Mouse (Mus musculus) embryonic facial prominence, embryonic 10.5 days (tissue): ENCODE data around the gene Gm49387. TPM values are rescaled to one million over a fixed set of nuclear protein-coding genes. Genes with fewer than 3 reads are reported as not detected.

ENCODE experiments used
- DNase-seq: peaks from one replicate; pipeline ENCODE4 v3.0.0-alpha.2; 2017; ENCODE audit warnings: low spot score
- H3K27ac ChIP-seq: fragments of 300-500 bp; sonication (generic); replicated peaks from 2 replicates; pipeline ENCODE4 v1.5.1; 2016; ENCODE audit warnings: mild to moderate bottlenecking
- H3K27me3 ChIP-seq: fragments of 300-500 bp; sonication (generic); replicated peaks from 2 replicates; pipeline ENCODE4 v1.6.1; 2016; ENCODE audit warnings: low read depth, mild to moderate bottlenecking; ENCODE audit not compliant: poor library complexity, severe bottlenecking
- H3K36me3 ChIP-seq: fragments of 300-500 bp; sonication (generic); replicated peaks from 2 replicates; pipeline ENCODE4 v1.6.1; 2016; ENCODE audit warnings: mild to moderate bottlenecking, moderate library complexity
- H3K4me1 ChIP-seq: fragments of 300-500 bp; sonication (generic); 2 replicates; pipeline ENCODE4 v1.6.1; 2016
- H3K4me3 ChIP-seq: fragments of 300-500 bp; sonication (generic); 2 replicates; pipeline ENCODE4 v1.5.1; 2016; ENCODE audit warnings: mild to moderate bottlenecking, moderate library complexity
- H3K9me3 ChIP-seq: fragments of 300-500 bp; sonication (generic); 2 replicates; pipeline ENCODE4 v1.6.1; 2016; ENCODE audit warnings: mild to moderate bottlenecking
- WGBS: fragments of 180-500 bp; shearing (Covaris S2); methylation state at CpG from one replicate; pipeline ENCODE4 v1.1.7; 2016; 5-methylcytosine and 5-hydroxymethylcytosine counted together
- polyA plus RNA-seq: library from polyadenylated mRNA; unstranded; fragments of >200 nt; fragmentation: Nextera tagmentation; extraction: Ambion mirVana; gene quantifications from 2 replicates; pipeline ENCODE4 v1.2.1, GENCODE M21; 2016

The Gm49387 gene
- polyA plus RNA-seq = 0.39 and 0.48 TPM in 2 replicates

GRCm38 (mm10) chr14:31640346-31640889 is at the start of gene Gm49387:
Gm49387 (minus strand) TSS chr14:31640878.
- DNase-seq = no peak
- Histone ChIP-seq H3K4me3 (peak within 1 kb of the TSS; percentile 77), H3K4me1 (peaks cover 17% of the 10 kb centered on the region), H3K9me3 (no peaks in the 10 kb centered on the region), H3K27ac (peak within 1 kb of the TSS; percentile 90), H3K36me3 (no peaks in the 10 kb centered on the region), H3K27me3 (no peaks in the 10 kb centered on the region)
- WGBS = 5% methylated on average over 26 of the region's 26 CpGs

- DNase-seq = no peak
- Histone ChIP-seq H3K4me1 (peaks cover 13% of the 10 kb centered on the region; the same call in 1 of the 2 replicates), H3K9me3 (no peaks in the 10 kb centered on the region), H3K36me3 (no peaks in the 10 kb centered on the region), H3K4me3 (no peak overlapping the region), H3K27me3 (no peaks in the 10 kb centered on the region), H3K27ac (no peak overlapping the region)
- WGBS = 91% methylated on average over 1 of the region's 1 CpGs
Measured at GRCm38 (mm10) chr14:31686231-31686630, 45.6 kb upstream of the Gm49387 start.

- 90% methylated on average over 10 of the region's 10 CpGs for WGBS
Measured at GRCm38 (mm10) chr14:31685680-31686079, 45.0 kb upstream of the Gm49387 start.

GRCm38 (mm10) chr14:31684343-31685040 is 43.8 kb upstream of the Gm49387 start:
- Histone ChIP-seq H3K4me1 (peaks cover 13% of the 10 kb centered on the region; the same call in 1 of the 2 replicates), H3K36me3 (no peaks in the 10 kb centered on the region), H3K4me3 (no peak overlapping the region), H3K27me3 (no peaks in the 10 kb centered on the region), H3K27ac (0 out of 2 replicates have a peak overlapping the region, but pooled peaks have one; percentile 1), H3K9me3 (no peaks in the 10 kb centered on the region)
- DNase-seq = no peak
- WGBS = 69% methylated on average over 7 of the region's 7 CpGs

More at GRCm38 (mm10) chr14:31685680-31686079, 45.0 kb upstream of the Gm49387 start:
- Histone ChIP-seq H3K4me1 (peaks cover 13% of the 10 kb centered on the region; the same call in 1 of the 2 replicates), H3K4me3 (no peak overlapping the region), H3K9me3 (no peaks in the 10 kb centered on the region), H3K27me3 (no peaks in the 10 kb centered on the region), H3K27ac (no peak overlapping the region; the same call in 1 of the 2 replicates), H3K36me3 (no peaks in the 10 kb centered on the region)
- no peak for DNase-seq

GRCm38 (mm10) chr14:31683610-31684009 is 42.9 kb upstream of the Gm49387 start:
- Histone ChIP-seq H3K9me3 (no peaks in the 10 kb centered on the region), H3K4me1 (peaks cover 13% of the 10 kb centered on the region; the same call in 1 of the 2 replicates), H3K27me3 (no peaks in the 10 kb centered on the region), H3K36me3 (no peaks in the 10 kb centered on the region), H3K4me3 (no peak overlapping the region), H3K27ac (no peak overlapping the region)
- 89% methylated on average over 2 of the region's 2 CpGs for WGBS
- no peak for DNase-seq

- Histone ChIP-seq H3K4me1 (peaks cover 13% of the 10 kb centered on the region; the same call in 1 of the 2 replicates), H3K27me3 (no peaks in the 10 kb centered on the region), H3K4me3 (no peak overlapping the region), H3K36me3 (no peaks in the 10 kb centered on the region), H3K27ac (no peak overlapping the region), H3K9me3 (no peaks in the 10 kb centered on the region)
- DNase-seq = no peak
- WGBS = 48% methylated on average over 5 of the region's 5 CpGs
Measured at GRCm38 (mm10) chr14:31681931-31682555, 41.4 kb upstream of the Gm49387 start.

GRCm38 (mm10) chr14:31681291-31681690 is 40.6 kb upstream of the Gm49387 start:
- WGBS = 84% methylated on average over 9 of the region's 9 CpGs
- Histone ChIP-seq H3K36me3 (no peaks in the 10 kb centered on the region), H3K27me3 (no peaks in the 10 kb centered on the region), H3K27ac (no peak overlapping the region), H3K4me1 (peaks cover 13% of the 10 kb centered on the region; the same call in 1 of the 2 replicates), H3K4me3 (no peak overlapping the region), H3K9me3 (no peaks in the 10 kb centered on the region)
- DNase-seq = no peak

GRCm38 (mm10) chr14:31680656-31681055 is 40.0 kb upstream of the Gm49387 start:
- no peaks in the 10 kb centered on the region for H3K36me3 ChIP-seq
- WGBS = 89% methylated on average over 3 of the region's 3 CpGs

GRCm38 (mm10) chr14:31671635-31672320 is 31.1 kb upstream of the Gm49387 start:
- Histone ChIP-seq H3K4me3 (no peak overlapping the region), H3K36me3 (peaks cover 11% of the 10 kb centered on the region), H3K27ac (peak overlapping the region; percentile 65), H3K4me1 (peaks cover 22% of the 10 kb centered on the region), H3K27me3 (no peaks in the 10 kb centered on the region), H3K9me3 (no peaks in the 10 kb centered on the region)
- peak; percentile 7 for DNase-seq
- 57% methylated on average over 10 of the region's 10 CpGs for WGBS

More at GRCm38 (mm10) chr14:31680656-31681055, 40.0 kb upstream of the Gm49387 start:
- no peak for DNase-seq
- Histone ChIP-seq H3K4me1 (peaks cover 12% of the 10 kb centered on the region; the same call in 1 of the 2 replicates), H3K27me3 (no peaks in the 10 kb centered on the region), H3K4me3 (no peak overlapping the region), H3K27ac (no peak overlapping the region), H3K9me3 (no peaks in the 10 kb centered on the region)

GRCm38 (mm10) chr14:31669642-31670490 is 29.2 kb upstream of the Gm49387 start:
- peaks cover 14% of the 10 kb centered on the region for H3K36me3 ChIP-seq
- H3K9me3 ChIP-seq = no peaks in the 10 kb centered on the region
- H3K4me1 ChIP-seq = peaks cover 26% of the 10 kb centered on the region
- 82% methylated on average over 15 of the region's 15 CpGs for WGBS
- no peak overlapping the region for H3K4me3 ChIP-seq
- peak overlapping the region; percentile 69 for H3K27ac ChIP-seq
- peak; percentile 10 for DNase-seq
- no peaks in the 10 kb centered on the region for H3K27me3 ChIP-seq

GRCm38 (mm10) chr14:31669161-31669611 is 28.5 kb upstream of the Gm49387 start:
- Histone ChIP-seq H3K9me3 (no peaks in the 10 kb centered on the region), H3K36me3 (peaks cover 14% of the 10 kb centered on the region), H3K27ac (peak overlapping the region; percentile 58), H3K4me1 (peaks cover 28% of the 10 kb centered on the region), H3K27me3 (no peaks in the 10 kb centered on the region), H3K4me3 (no peak overlapping the region)
- DNase-seq = no peak
- WGBS = 81% methylated on average over 13 of the region's 13 CpGs
